Mouse (Mus musculus): Measurements from ENCODE around the gene Fcamr.

Gene Fcamr

GRCm38 (mm10) chr1:130802976-130803375 is 2.3 kb downstream of the Fcamr start:
- no peak for ATAC-seq (ENCODE audit: low TSS enrichment)

- no peak for ATAC-seq (ENCODE audit: low TSS enrichment)
Measured at GRCm38 (mm10) chr1:130804279-130804678, 3.6 kb downstream of the Fcamr start.

- no peak for ATAC-seq (ENCODE audit: low TSS enrichment)
Measured at GRCm38 (mm10) chr1:130810906-130811305, 10.2 kb downstream of the Fcamr start.

- ATAC-seq (ENCODE audit: low TSS enrichment), result no peak
Measured at GRCm38 (mm10) chr1:130811316-130811715, 10.6 kb downstream of the Fcamr start.

GRCm38 (mm10) chr1:130819737-130820136 is 19.0 kb downstream of the Fcamr start:
- no peak for ATAC-seq (ENCODE audit: low TSS enrichment)

- no peak for ATAC-seq (ENCODE audit: low TSS enrichment)
Measured at GRCm38 (mm10) chr1:130820316-130821148, 19.8 kb downstream of the Fcamr start.

GRCm38 (mm10) chr1:130821149-130821471 is 20.4 kb downstream of the Fcamr start:
- ATAC-seq (ENCODE audit: low TSS enrichment), result no peak

GRCm38 (mm10) chr1:130821911-130822625 is 21.4 kb downstream of the Fcamr start:
- ATAC-seq (ENCODE audit: low TSS enrichment), result no peak

- ATAC-seq (ENCODE audit: low TSS enrichment), result no peak
Measured at GRCm38 (mm10) chr1:130826448-130826847, 25.7 kb downstream of the Fcamr start, which contains the start of gene Pigr. TSS of gene Pigr (plus strand) at chr1:130826684.

GRCm38 (mm10) chr1:130828656-130829055 is 28.0 kb downstream of the Fcamr start:
- ATAC-seq (ENCODE audit: low TSS enrichment), result no peak

- ATAC-seq (ENCODE audit: low TSS enrichment), result no peak
Measured at GRCm38 (mm10) chr1:130829906-130830830, 29.5 kb downstream of the Fcamr start.

GRCm38 (mm10) chr1:130832230-130833149 is 31.8 kb downstream of the Fcamr start:
- ATAC-seq (ENCODE audit: low TSS enrichment), result no peak

GRCm38 (mm10) chr1:130835161-130835936 is 34.6 kb downstream of the Fcamr start:
- ATAC-seq (ENCODE audit: low TSS enrichment), result peak; percentile 69; the same call in 1 of the 2 replicates

- ATAC-seq (ENCODE audit: low TSS enrichment), result no peak
Measured at GRCm38 (mm10) chr1:130838288-130838687, 37.6 kb downstream of the Fcamr start.

- no peak for ATAC-seq (ENCODE audit: low TSS enrichment)
Measured at GRCm38 (mm10) chr1:130840599-130841379, 40.1 kb downstream of the Fcamr start.

GRCm38 (mm10) chr1:130841621-130842020 is 40.9 kb downstream of the Fcamr start:
- ATAC-seq (ENCODE audit: low TSS enrichment), result no peak

- no peak for ATAC-seq (ENCODE audit: low TSS enrichment)
Measured at GRCm38 (mm10) chr1:130844516-130844915, 43.8 kb downstream of the Fcamr start.

- ATAC-seq (ENCODE audit: low TSS enrichment), result peak; percentile 89
Measured at GRCm38 (mm10) chr1:130849530-130850214, 49.0 kb downstream of the Fcamr start.

- ATAC-seq (ENCODE audit: low TSS enrichment), result peak; percentile 39
Measured at GRCm38 (mm10) chr1:130850405-130850804, 49.7 kb downstream of the Fcamr start.

Measured in frontal cortex, adult (tissue).